Mouse (Mus musculus): ENCODE measurements at regions not wholly inside any gene's neighbourhood (a gene's known extent, or its start where the extent isn't known, plus 50 kb on each side); places are given as distances from the start of the nearest gene placed in this dataset.

GRCm38 (mm10) chr3:113811790-113812189 is 181.8 kb upstream of the Rnpc3 start:
- in situ Hi-C loops (cut with MboI, MseI): no loop called here

GRCm38 (mm10) chr3:113859421-113859820 is 170.9 kb upstream of the Col11a1 start:
- in situ Hi-C loops (cut with MboI, MseI): no loop called here

GRCm38 (mm10) chr3:113860005-113860404 is 170.3 kb upstream of the Col11a1 start:
- in situ Hi-C loops (cut with MboI, MseI): no loop called here

- in situ Hi-C loops (cut with MboI, MseI): no loop called here
These were observed 169.9 kb upstream of the Col11a1 start for GRCm38 (mm10) chr3:113860426-113860825.

- in situ Hi-C loops (cut with MboI, MseI): loop anchor here (10.0 kb wide), 1 partner anchor 838 kb away; no protein-coding TSS in a partner anchor
These were observed 157.1 kb upstream of the Col11a1 start for GRCm38 (mm10) chr3:113873226-113873625.

- in situ Hi-C loops (cut with MboI, MseI): no loop called here
These were observed 125.2 kb upstream of the Col11a1 start for GRCm38 (mm10) chr3:113905162-113905561.

GRCm38 (mm10) chr3:113919350-113920179 is 110.8 kb upstream of the Col11a1 start:
- in situ Hi-C loops (cut with MboI, MseI): no loop called here

GRCm38 (mm10) chr3:113931553-113931952 is 98.8 kb upstream of the Col11a1 start:
- in situ Hi-C loops (cut with MboI, MseI): no loop called here

- in situ Hi-C loops (cut with MboI, MseI): no loop called here
These were observed 79.8 kb upstream of the Col11a1 start for GRCm38 (mm10) chr3:113950501-113950900.

- in situ Hi-C loops (cut with MboI, MseI): no loop called here
These were observed 77.9 kb upstream of the Col11a1 start for GRCm38 (mm10) chr3:113952468-113952867.

- in situ Hi-C loops (cut with MboI, MseI): no loop called here
These were observed 77.2 kb upstream of the Col11a1 start for GRCm38 (mm10) chr3:113953113-113953512.

- in situ Hi-C loops (cut with MboI, MseI): no loop called here
These were observed 75.9 kb upstream of the Col11a1 start for GRCm38 (mm10) chr3:113954486-113954885.

- in situ Hi-C loops (cut with MboI, MseI): no loop called here
These were observed 70.3 kb upstream of the Col11a1 start for GRCm38 (mm10) chr3:113960080-113960479.

Data from T-helper 2 cell (primary cell).